In genomic region chr3:90639511-90640154, GRCm38 (mm10) we compare ENCODE assay signal across 9 mouse cellular contexts. TPM values are rescaled to one million over a fixed set of nuclear protein-coding genes. Genes with fewer than 3 reads are reported as not detected.
DNase-seq lines count a peak whose midpoint lies in the region; ATAC-seq and TF ChIP-seq lines count a peak whose summit lies in the region.
"Had no signal": no experiment of that assay in that cellular context is flagged by ENCODE, and none has a peak within 500 bp of the region (broad histone marks: within the 10 kb centered on the region; RNA-seq: fewer than 3 reads in every experiment).

No protein-coding gene starts in this region.

- no peaks in the 10 kb centered on the region for H3K27me3 ChIP-seq in intestine, embryonic 14.5 days (replicated peaks; ENCODE audit: control insufficient read depth, insufficient read depth, low read length)
- no peaks in the 10 kb centered on the region for H3K27me3 ChIP-seq in intestine, embryonic 15.5 days (replicated peaks)
- no peaks in the 10 kb centered on the region for H3K27me3 ChIP-seq in liver, postnatal 0 days (ENCODE audit: insufficient read depth, low read length)
- no peaks in the 10 kb centered on the region for H3K27me3 ChIP-seq in thymus, adult 2 months (ENCODE audit: control insufficient read depth, insufficient read depth, low read length)

- no peak overlapping the region for H3K27ac ChIP-seq in intestine, embryonic 14.5 days (ENCODE audit: low read depth)
- H3K27ac ChIP-seq in intestine, embryonic 15.5 days: no peak overlapping the region
- H3K27ac ChIP-seq in liver, postnatal 0 days (ENCODE audit: low read depth): no peak overlapping the region
- no peak overlapping the region for H3K27ac ChIP-seq in thymus, adult 2 months (ENCODE audit: control insufficient read depth, insufficient read depth, low read length)
- H3K27ac ChIP-seq: macrophage had no signal

- no peak for TF ChIP-seq EP300 in liver, postnatal 0 days (IDR thresholded peaks at IDR 0.05; ENCODE audit: low read depth)

- no peak overlapping the region for H3K9ac ChIP-seq in intestine, embryonic 14.5 days (ENCODE audit: low read length)
- no peak overlapping the region for H3K9ac ChIP-seq in intestine, embryonic 15.5 days
- no peak overlapping the region for H3K9ac ChIP-seq in liver, postnatal 0 days (replicated peaks)

- peak; percentile 57 for DNase-seq in intestine, embryonic 14.5 days (ENCODE audit: low spot score)
- DNase-seq in CD8-positive naive resting alpha-beta T cell, adult 2 months (ENCODE audit: low read depth in 2 of 2, low spot score in 2 of 2): peak; percentile 38 to 48
- DNase-seq in adrenal gland, postnatal 25 days: peak; percentile 21
- peak; percentile 58 for DNase-seq in liver, postnatal 0 days
- peak; percentile 70 for DNase-seq in thymus, adult 2 months
- no peak for DNase-seq in right cerebral cortex, postnatal 10 days (ENCODE audit: low spot score in 2 of 2)
- DNase-seq in gastrocnemius, postnatal 36 days: no peak

- no peaks in the 10 kb centered on the region for H3K4me1 ChIP-seq in intestine, embryonic 14.5 days (replicated peaks; ENCODE audit: control insufficient read depth, insufficient read depth, low read length)
- no peaks in the 10 kb centered on the region for H3K4me1 ChIP-seq in intestine, embryonic 15.5 days (replicated peaks)
- no peaks in the 10 kb centered on the region for H3K4me1 ChIP-seq in liver, postnatal 0 days (ENCODE audit: insufficient read depth)
- H3K4me1 ChIP-seq in thymus, adult 2 months (replicated peaks; ENCODE audit: control insufficient read depth, insufficient read depth, low read length): no peaks in the 10 kb centered on the region; the same call in 1 of the 2 replicates

- no peak overlapping the region for H3K4me2 ChIP-seq in intestine, embryonic 14.5 days (ENCODE audit: low read length)
- no peak overlapping the region for H3K4me2 ChIP-seq in intestine, embryonic 15.5 days (replicated peaks)
- H3K4me2 ChIP-seq in liver, postnatal 0 days (ENCODE audit: low read depth, low read length): no peak overlapping the region

- no peak for TF ChIP-seq POLR2A in thymus, adult 2 months (IDR thresholded peaks at IDR 0.05; ENCODE audit: control insufficient read depth, extremely low read depth, insufficient read depth, low read length, poor library complexity)

- 0 out of 2 replicates have a peak, but pooled peaks have one; percentile 50 for ATAC-seq in intestine, embryonic 14.5 days (replicated peaks; ENCODE audit: low FRiP score, low TSS enrichment, low read depth)
- no peak for ATAC-seq in intestine, embryonic 15.5 days
- no peak for ATAC-seq in liver, postnatal 0 days

- H3K9me3 ChIP-seq in intestine, embryonic 14.5 days (ENCODE audit: control insufficient read depth, low read length): no peaks in the 10 kb centered on the region
- no peaks in the 10 kb centered on the region for H3K9me3 ChIP-seq in intestine, embryonic 15.5 days
- no peaks in the 10 kb centered on the region for H3K9me3 ChIP-seq in liver, postnatal 0 days (ENCODE audit: low read length)

- no peaks in the 10 kb centered on the region for H3K36me3 ChIP-seq in intestine, embryonic 14.5 days (ENCODE audit: control insufficient read depth, insufficient read depth, low read length)
- no peaks in the 10 kb centered on the region for H3K36me3 ChIP-seq in intestine, embryonic 15.5 days
- no peaks in the 10 kb centered on the region for H3K36me3 ChIP-seq in liver, postnatal 0 days (replicated peaks; ENCODE audit: insufficient read depth, low read length)
- no peaks in the 10 kb centered on the region for H3K36me3 ChIP-seq in thymus, adult 2 months (ENCODE audit: control insufficient read depth, insufficient read depth, low read length)

- intact Hi-C loops in gastrocnemius, postnatal 36 days (cut with DNase I): no loop called here

- no peak overlapping the region for H3K4me3 ChIP-seq in intestine, embryonic 14.5 days (ENCODE audit: low read depth, low read length)
- H3K4me3 ChIP-seq in intestine, embryonic 15.5 days (replicated peaks): no peak overlapping the region
- H3K4me3 ChIP-seq in liver, postnatal 0 days (ENCODE audit: low read depth, low read length): no peak overlapping the region
- H3K4me3 ChIP-seq in thymus, adult 2 months (ENCODE audit: control insufficient read depth, insufficient read depth, low read length): no peak overlapping the region

- peak; percentile 83 for TF ChIP-seq CTCF in liver, postnatal 0 days (IDR thresholded peaks at IDR 0.05; ENCODE audit: low read depth)
- TF ChIP-seq CTCF in thymus, adult 2 months (IDR thresholded peaks at IDR 0.05; ENCODE audit: borderline replicate concordance, control insufficient read depth, extremely low read depth, insufficient read depth, low read length, poor library complexity): no peak

- WGBS in intestine, embryonic 14.5 days: 56% methylated on average over 7 of the region's 7 CpGs
- WGBS in intestine, embryonic 15.5 days: 52% methylated on average over 7 of the region's 7 CpGs
- WGBS in liver, postnatal 0 days (ENCODE audit: insufficient replicate concordance): 48% methylated on average over 7 of the region's 7 CpGs
- 58% methylated on average over 7 of the region's 7 CpGs for WGBS in thymus, adult 2 months

RNA-seq across cellular contexts. Expression of gene S100a7a, which starts 14.2 kb away (rescaled TPM):
- polyA plus RNA-seq in intestine, embryonic 14.5 days (2014; fragmentation: Nextera tagmentation; extraction: Ambion mirVana): 0.13 TPM in 1 of 2 replicates, not detected in the other
- polyA plus RNA-seq in intestine, embryonic 15.5 days (2015; fragmentation: Nextera tagmentation; extraction: Ambion mirVana): 0.13 and 0.44 TPM in 2 replicates
- total RNA-seq in adrenal gland, postnatal 25 days (2021): 0.33 TPM in 1 of 2 replicates, not detected in the other
- not detected in 2 replicates for polyA plus RNA-seq in liver, postnatal 0 days (2015; fragmentation: Nextera tagmentation; extraction: Ambion mirVana)
- 0.32 and 0.42 TPM in 2 replicates for polyA plus RNA-seq in thymus, adult 2 months (2012; rRNA removed)
- total RNA-seq in gastrocnemius, postnatal 36 days (2021): under 1 TPM in 1 of 2 experiments, not detected in 1; 0.28 TPM
- polyA plus RNA-seq: macrophage had no signal

RNA-seq across cellular contexts. Expression of gene S100a6, which starts 27.0 kb away (rescaled TPM):
- 359 and 401 TPM in 2 replicates for polyA plus RNA-seq in intestine, embryonic 14.5 days (2014; fragmentation: Nextera tagmentation; extraction: Ambion mirVana)
- 412 and 430 TPM in 2 replicates for polyA plus RNA-seq in intestine, embryonic 15.5 days (2015; fragmentation: Nextera tagmentation; extraction: Ambion mirVana)
- 14.2 and 31.3 TPM in 2 replicates for total RNA-seq in adrenal gland, postnatal 25 days (2021)
- polyA plus RNA-seq in liver, postnatal 0 days (2015; fragmentation: Nextera tagmentation; extraction: Ambion mirVana): 49.1 and 55.6 TPM in 2 replicates
- polyA plus RNA-seq in thymus, adult 2 months (2012; rRNA removed): 62.7 and 96.8 TPM in 2 replicates
- total RNA-seq in gastrocnemius, postnatal 36 days (2021): 10 to 100 TPM; 61.9 to 77.2 TPM

RNA-seq across cellular contexts. Expression of gene S100a8, which starts 29.1 kb away (rescaled TPM):
- 2.3 and 14.3 TPM in 2 replicates for polyA plus RNA-seq in intestine, embryonic 14.5 days (2014; fragmentation: Nextera tagmentation; extraction: Ambion mirVana)
- polyA plus RNA-seq in intestine, embryonic 15.5 days (2015; fragmentation: Nextera tagmentation; extraction: Ambion mirVana): 30.3 and 46.1 TPM in 2 replicates
- 0.76 TPM in 1 of 2 replicates, not detected in the other for total RNA-seq in adrenal gland, postnatal 25 days (2021)
- 3,883 and 4,059 TPM in 2 replicates for polyA plus RNA-seq in liver, postnatal 0 days (2015; fragmentation: Nextera tagmentation; extraction: Ambion mirVana)
- polyA plus RNA-seq in thymus, adult 2 months (2012; rRNA removed): 13.3 and 13.8 TPM in 2 replicates
- not detected for total RNA-seq in gastrocnemius, postnatal 36 days (2021)

RNA-seq across cellular contexts. Expression of gene S100a5, which starts 31.3 kb away (rescaled TPM):
- polyA plus RNA-seq in intestine, embryonic 14.5 days (2014; fragmentation: Nextera tagmentation; extraction: Ambion mirVana): 5.1 and 8.6 TPM in 2 replicates
- 15.0 and 15.7 TPM in 2 replicates for polyA plus RNA-seq in intestine, embryonic 15.5 days (2015; fragmentation: Nextera tagmentation; extraction: Ambion mirVana)
- not detected in 2 replicates for total RNA-seq in adrenal gland, postnatal 25 days (2021)
- polyA plus RNA-seq in liver, postnatal 0 days (2015; fragmentation: Nextera tagmentation; extraction: Ambion mirVana): not detected in 2 replicates
- polyA plus RNA-seq in thymus, adult 2 months (2012; rRNA removed): not detected in 2 replicates
- under 1 TPM in 1 of 2 experiments, not detected in 1; 0.72 TPM for total RNA-seq in gastrocnemius, postnatal 36 days (2021)
- polyA plus RNA-seq: macrophage had no signal

RNA-seq across cellular contexts. Expression of gene S100a4, which starts 36.1 kb away (rescaled TPM):
- polyA plus RNA-seq in intestine, embryonic 14.5 days (2014; fragmentation: Nextera tagmentation; extraction: Ambion mirVana): 4.1 and 5.3 TPM in 2 replicates
- 4.4 and 8.2 TPM in 2 replicates for polyA plus RNA-seq in intestine, embryonic 15.5 days (2015; fragmentation: Nextera tagmentation; extraction: Ambion mirVana)
- total RNA-seq in adrenal gland, postnatal 25 days (2021): 7.3 and 11.2 TPM in 2 replicates
- polyA plus RNA-seq in liver, postnatal 0 days (2015; fragmentation: Nextera tagmentation; extraction: Ambion mirVana): 4.0 and 4.6 TPM in 2 replicates
- 31.0 and 51.8 TPM in 2 replicates for polyA plus RNA-seq in thymus, adult 2 months (2012; rRNA removed)
- total RNA-seq in gastrocnemius, postnatal 36 days (2021): 10 to 100 TPM; 16.4 to 16.5 TPM

Comparison
In these comparisons a context has a peak if more than half of its experiments do, and no peak if none do; other contexts are left out.
1. DNase-seq: peak in intestine, embryonic 14.5 days (single experiment), CD8-positive naive resting alpha-beta T cell, adult 2 months (2 of 2), adrenal gland, postnatal 25 days (single experiment), liver, postnatal 0 days (single experiment) and thymus, adult 2 months (single experiment); none in right cerebral cortex, postnatal 10 days (0 of 2) and gastrocnemius, postnatal 36 days (0 of 2).
2. RNA of gene S100a8, which starts 29.1 kb away (polyA plus RNA-seq): 3,883 to 4,059 TPM in liver, postnatal 0 days; 30.3 to 46.1 TPM in intestine, embryonic 15.5 days, 2.3 to 14.3 TPM in intestine, embryonic 14.5 days and 13.3 to 13.8 TPM in thymus, adult 2 months; every median in the first group is over 10 times any median in the second.